In the genomic region with DNA sequence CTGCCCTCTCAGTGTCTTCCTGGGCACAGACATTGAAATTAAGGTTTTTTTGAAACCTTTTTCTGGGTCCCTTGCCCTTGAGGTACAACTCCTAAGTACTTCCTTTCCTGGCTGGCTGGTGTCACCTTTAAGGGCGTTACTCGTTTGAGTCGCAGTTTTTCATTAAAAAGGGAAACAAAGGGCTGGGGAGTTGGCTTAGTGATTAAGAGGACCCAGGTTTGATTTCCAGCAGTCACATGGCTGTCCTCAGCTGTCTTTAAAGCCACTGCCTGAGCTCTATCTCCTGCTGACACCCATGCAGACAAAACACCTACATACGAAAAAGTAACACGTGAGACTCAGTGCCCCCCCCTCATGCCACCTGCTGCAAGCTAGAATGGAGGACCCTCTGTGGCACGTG, we compare ENCODE assay signal across 24 mouse cellular contexts. TPM values are rescaled to one million over a fixed set of nuclear protein-coding genes. Genes with fewer than 3 reads are reported as not detected.
"Had no signal": no experiment of that assay in that cellular context is flagged by ENCODE, and none has a peak within 500 bp of the region (broad histone marks: within the 10 kb centered on the region; RNA-seq: fewer than 3 reads in every experiment).

No protein-coding gene starts in this region.

- H3K9me3 ChIP-seq: limb, embryonic 15.5 days; neural tube, embryonic 15.5 days; stomach, embryonic 15.5 days had no signal

- H3K36me3 ChIP-seq: limb, embryonic 12.5 days; limb, embryonic 15.5 days; midbrain, embryonic 10.5 days; midbrain, embryonic 13.5 days; neural tube, embryonic 15.5 days; stomach, embryonic 15.5 days had no signal

- H3K4me3 ChIP-seq: layer of hippocampus, adult 2 months; left cerebral cortex, adult 2 months; megakaryocyte, embryonic 14.5 days; myocyte had no signal

- H3K27me3 ChIP-seq: limb, embryonic 15.5 days; megakaryocyte, embryonic 14.5 days; neural tube, embryonic 15.5 days; stomach, embryonic 15.5 days had no signal

- H3K9ac ChIP-seq: limb, embryonic 15.5 days; liver, embryonic 14.5 days; liver, postnatal 0 days had no signal

- H3K4me1 ChIP-seq: megakaryocyte, embryonic 14.5 days had no signal

- H3K27ac ChIP-seq: kidney, postnatal 0 days; left cerebral cortex, adult 2 months; limb, embryonic 12.5 days; limb, embryonic 15.5 days; liver, embryonic 14.5 days; midbrain, embryonic 10.5 days; stomach, embryonic 15.5 days had no signal

- DNase-seq: kidney, adult 2 months; kidney, postnatal 25 days; layer of hippocampus, adult 9-11 months; layer of hippocampus, postnatal 36 days; left cerebral cortex, postnatal 4 days; liver, postnatal 0 days; lung, embryonic 14.5 days; right cerebral cortex, adult 18-20 months; right cerebral cortex, postnatal 25 days; spleen, adult 18-20 months; thymus, postnatal 25 days had no signal

RNA-seq across cellular contexts. Expression of gene Zfp872, which starts 21.9 kb away (rescaled TPM):
- polyA plus RNA-seq: kidney, adult 2 months; large intestine, adult 2 months; liver, embryonic 14.5 days; myocyte had no signal
